Mouse (Mus musculus) mouse embryonic stem cell (cell line): Measurements from ENCODE around the gene Gp1ba.

Source experiments
- in situ Hi-C, 2 experiments: fragments of 300-500 bp; cut with MboI; formaldehyde crosslinking; loops; 1 replicate in 1 of 2; 3 replicates in 1 of 2; pipeline ENCODE4 v1.14.3; 2019 to 2020; ENCODE audit warnings: low sequenced_read_pairs in 2 of 2, low pct_unique_long_range_greater_than_20kb in 1 of 2, mixed read lengths in 1 of 2; ENCODE audit not compliant: unreplicated experiment in 1 of 2

Gene Gp1ba

GRCm38 (mm10) chr11:70663101-70663500 lies 24.2 kb downstream of the Gp1ba start:
- in situ Hi-C loops: no loop called here

- in situ Hi-C loops: no loop called here
Measured at GRCm38 (mm10) chr11:70663957-70664356, 25.0 kb downstream of the Gp1ba start.

GRCm38 (mm10) chr11:70664741-70665140 lies 25.8 kb downstream of the Gp1ba start:
- in situ Hi-C loops: no loop called here

- in situ Hi-C loops: no loop called here
Measured at GRCm38 (mm10) chr11:70666687-70667086, 27.8 kb downstream of the Gp1ba start.

- in situ Hi-C loops: no loop called here
Measured at GRCm38 (mm10) chr11:70667271-70668150, 28.6 kb downstream of the Gp1ba start.

- in situ Hi-C loops: no loop called here
Measured at GRCm38 (mm10) chr11:70668335-70668770, 29.4 kb downstream of the Gp1ba start.

- in situ Hi-C loops: no loop called here
Measured at GRCm38 (mm10) chr11:70668771-70669505, 30.0 kb downstream of the Gp1ba start, which contains the start of gene Spag7. Gene Spag7, minus strand, starts transcription at chr11:70669416.

GRCm38 (mm10) chr11:70669582-70670345 lies 30.8 kb downstream of the Gp1ba start:
- in situ Hi-C loops: no loop called here

- in situ Hi-C loops: no loop called here
Measured at GRCm38 (mm10) chr11:70670483-70670882, 31.6 kb downstream of the Gp1ba start.

- in situ Hi-C loops: no loop called here
Measured at GRCm38 (mm10) chr11:70671333-70672047, 32.6 kb downstream of the Gp1ba start.

GRCm38 (mm10) chr11:70674014-70674413 lies 35.1 kb downstream of the Gp1ba start:
- in situ Hi-C loops: no loop called here

- in situ Hi-C loops: no loop called here
Measured at GRCm38 (mm10) chr11:70674501-70674900, 35.6 kb downstream of the Gp1ba start.

- in situ Hi-C loops: no loop called here
Measured at GRCm38 (mm10) chr11:70678092-70678491, 39.2 kb downstream of the Gp1ba start.

- in situ Hi-C loops: no loop called here
Measured at GRCm38 (mm10) chr11:70678576-70678975, 39.7 kb downstream of the Gp1ba start.

- in situ Hi-C loops: no loop called here
Measured at GRCm38 (mm10) chr11:70679361-70679760, 40.4 kb downstream of the Gp1ba start.

GRCm38 (mm10) chr11:70679894-70680293 lies 41.0 kb downstream of the Gp1ba start:
- in situ Hi-C loops: no loop called here

GRCm38 (mm10) chr11:70681170-70681569 lies 42.2 kb downstream of the Gp1ba start:
- in situ Hi-C loops: no loop called here

GRCm38 (mm10) chr11:70681897-70682581 lies 43.1 kb downstream of the Gp1ba start:
- in situ Hi-C loops: no loop called here
